Mouse (Mus musculus) right cerebral cortex, postnatal 10 days (tissue): Measurements from ENCODE around the gene Hist1h2bh.

Source experiments
- DNase-seq, 2 experiments: peaks; one replicate each; pipeline ENCODE4 v3.0.0; 2021; ENCODE audit warnings: low spot score in 2 of 2

Gene Hist1h2bh

GRCm38 (mm10) chr13:23505662-23506345, 37.4 kb downstream of the Hist1h2bh start:
- DNase-seq = no peak

GRCm38 (mm10) chr13:23503797-23504196, 39.4 kb downstream of the Hist1h2bh start:
- DNase-seq = peak; percentile 52 to 74

GRCm38 (mm10) chr13:23502916-23503315, 40.3 kb downstream of the Hist1h2bh start:
- no peak for DNase-seq

- DNase-seq = no peak
Measured at GRCm38 (mm10) chr13:23502031-23502567, 41.1 kb downstream of the Hist1h2bh start.

- no peak for DNase-seq
Measured at GRCm38 (mm10) chr13:23501511-23501910, 41.7 kb downstream of the Hist1h2bh start.

GRCm38 (mm10) chr13:23500424-23501200, 42.6 kb downstream of the Hist1h2bh start:
- peak; percentile 76 to 86 for DNase-seq

GRCm38 (mm10) chr13:23499943-23500342, 43.2 kb downstream of the Hist1h2bh start:
- DNase-seq = no peak

- DNase-seq = no peak
Measured at GRCm38 (mm10) chr13:23498653-23499052, 44.5 kb downstream of the Hist1h2bh start.

GRCm38 (mm10) chr13:23497656-23498321, 45.4 kb downstream of the Hist1h2bh start:
- DNase-seq = peak in 1 of 2 experiments; percentile 43

- DNase-seq = no peak
Measured at GRCm38 (mm10) chr13:23495526-23495925, 47.7 kb downstream of the Hist1h2bh start.

GRCm38 (mm10) chr13:23491990-23492389, 51.2 kb downstream of the Hist1h2bh start:
- no peak for DNase-seq
